Mouse (Mus musculus) B cell, adult 2 months (primary cell): ENCODE data around the gene Irx2.

ENCODE experiments used
- DNase-seq, 2 experiments: peaks; one replicate each; pipeline ENCODE4 v3.0.0; 2022

Gene Irx2

DNA sequence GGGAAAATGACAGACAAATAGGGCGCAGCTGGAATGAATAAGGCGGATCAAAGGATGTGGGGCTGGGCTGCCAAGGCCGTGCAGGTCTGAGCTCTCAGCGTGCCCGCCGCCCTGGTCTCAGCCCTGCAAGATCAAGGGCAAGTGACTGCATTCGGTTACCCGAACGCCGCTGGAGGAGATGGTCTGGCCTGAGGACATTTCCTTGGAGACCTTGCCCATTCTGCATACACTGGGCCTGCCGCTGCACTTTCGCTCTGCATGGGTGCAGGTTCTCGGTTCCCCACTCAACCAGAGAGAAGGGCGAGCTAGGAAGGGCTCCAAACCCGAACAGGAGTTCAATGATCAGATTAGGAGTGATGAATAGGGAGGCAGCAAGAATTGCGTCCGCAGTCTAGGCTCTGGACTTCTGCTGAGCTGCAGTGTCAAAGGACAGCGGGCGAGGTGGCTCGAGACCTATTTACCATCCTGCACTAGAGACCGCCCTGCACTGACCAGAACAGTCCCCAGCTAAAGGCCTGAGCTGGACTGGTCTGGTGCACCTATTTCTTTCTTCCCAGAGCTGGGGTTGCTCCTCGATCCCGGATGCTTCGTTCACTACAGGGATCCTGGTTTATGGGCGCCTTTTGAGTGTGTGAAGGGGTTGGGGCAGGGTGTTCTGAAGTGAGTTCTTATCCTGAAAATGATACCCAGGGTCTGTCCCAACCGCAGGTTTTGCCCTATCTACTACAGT lies 9.9 kb downstream of the Irx2 start:
- no peak for DNase-seq

DNA sequence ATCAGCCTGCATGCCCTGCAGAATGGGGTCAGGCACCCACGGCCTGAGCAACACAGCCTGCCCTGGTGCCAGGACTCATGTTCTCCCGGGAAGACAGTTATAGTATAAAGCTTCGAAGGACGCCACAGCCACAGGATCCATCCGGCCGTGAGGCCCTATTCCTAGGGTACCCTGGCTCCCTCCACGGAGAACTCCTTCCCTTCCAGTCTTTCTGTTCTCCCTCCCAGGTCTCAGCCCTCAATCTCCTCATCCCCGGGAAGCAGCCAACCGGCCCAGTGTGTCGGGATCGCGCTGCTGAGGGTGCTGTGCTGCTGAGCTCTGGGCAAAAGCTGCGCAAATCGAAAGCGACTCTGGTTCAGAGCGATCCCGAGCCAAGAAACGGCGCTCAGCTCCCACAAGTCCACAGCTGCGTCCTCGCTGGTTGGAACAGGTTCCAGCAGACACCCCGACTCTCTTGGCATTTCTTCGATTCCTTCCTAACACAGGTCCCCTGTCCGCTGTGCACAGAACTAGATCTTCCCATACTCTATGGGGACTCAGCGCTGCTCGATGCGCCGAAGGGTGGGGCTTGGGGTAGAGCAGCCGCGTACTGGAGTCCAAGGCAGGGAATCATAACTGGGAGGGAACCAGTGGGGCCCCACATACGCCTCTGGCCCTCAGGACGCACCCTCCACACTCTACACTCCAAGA lies 11.0 kb downstream of the Irx2 start:
- DNase-seq = no peak

- DNase-seq = no peak
Measured at GRCm38 (mm10) chr13:72640131-72640521, 11.5 kb downstream of the Irx2 start.

GRCm38 (mm10) chr13:72656447-72656846 lies 27.8 kb downstream of the Irx2 start:
- DNase-seq = no peak

GRCm38 (mm10) chr13:72675826-72676225 lies 47.2 kb downstream of the Irx2 start:
- no peak for DNase-seq
